Mouse (Mus musculus) neural tube, embryonic 11.5 days (tissue): Measurements from ENCODE around the gene Wdr75. TPM values are rescaled to one million over a fixed set of nuclear protein-coding genes. Genes with fewer than 3 reads are reported as not detected.

Experiments
- ATAC-seq: fragments of 200-750 bp; cut with Nextera tagmentation; 2 replicates; pipeline ENCODE4 v1.8.0; 2017; ENCODE audit warnings: moderate number of reproducible peaks, mild to moderate bottlenecking, moderate TSS enrichment, moderate library complexity; ENCODE audit not compliant: insufficient read depth, low FRiP score, low TSS enrichment
- DNase-seq: peaks from one replicate; pipeline ENCODE4 v3.0.0-alpha.2; 2015; ENCODE audit warnings: low spot score
- H3K27ac ChIP-seq: fragments of 300-500 bp; sonication (generic); 2 replicates; pipeline ENCODE4 v1.5.1; 2014; ENCODE audit warnings: low read depth, mild to moderate bottlenecking, low read length
- H3K27me3 ChIP-seq: fragments of 300-500 bp; sonication (generic); 2 replicates; pipeline ENCODE4 v1.6.1; 2014; ENCODE audit warnings: mild to moderate bottlenecking, low read length, mixed read lengths; ENCODE audit not compliant: control insufficient read depth, insufficient read depth
- H3K36me3 ChIP-seq: fragments of 300-500 bp; sonication (generic); 2 replicates; pipeline ENCODE4 v1.6.1; 2014; ENCODE audit warnings: mild to moderate bottlenecking, low read length, moderate library complexity, mixed read lengths; ENCODE audit not compliant: control insufficient read depth, insufficient read depth
- H3K4me1 ChIP-seq: fragments of 300-500 bp; sonication (generic); 2 replicates; pipeline ENCODE4 v1.6.1; 2014; ENCODE audit warnings: low read length, mixed read lengths; ENCODE audit not compliant: control insufficient read depth, insufficient read depth
- H3K4me2 ChIP-seq: fragments of 300-500 bp; sonication (generic); 2 replicates; pipeline ENCODE4 v1.6.1; 2014; ENCODE audit warnings: low read depth, mild to moderate bottlenecking, moderate library complexity
- H3K4me3 ChIP-seq: fragments of 300-500 bp; sonication (generic); 2 replicates; pipeline ENCODE4 v1.5.1; 2014; ENCODE audit warnings: low read depth, low read length
- H3K9ac ChIP-seq: fragments of 300-500 bp; sonication (generic); 2 replicates; pipeline ENCODE4 v1.6.1; 2014; ENCODE audit warnings: mild to moderate bottlenecking, low read length
- H3K9me3 ChIP-seq: fragments of 300-500 bp; sonication (generic); 2 replicates; pipeline ENCODE4 v1.6.1; 2016; ENCODE audit warnings: low read length; ENCODE audit not compliant: control insufficient read depth
- WGBS: fragments of 180-500 bp; shearing (Covaris S2); extraction: QIAGEN DNeasy Blood & Tissue Kit; methylation state at CpG from one replicate; pipeline ENCODE4 v1.1.7; 2014; 5-methylcytosine and 5-hydroxymethylcytosine counted together
- polyA plus RNA-seq: library from polyadenylated mRNA; unstranded; fragments of >200 nt; fragmentation: Nextera tagmentation; extraction: Ambion mirVana; gene quantifications from 2 replicates; pipeline ENCODE4 v1.2.1, GENCODE M21; 2014

Gene Wdr75
- polyA plus RNA-seq, 1 experiment from 2014 or later = 92.3 TPM

DNA sequence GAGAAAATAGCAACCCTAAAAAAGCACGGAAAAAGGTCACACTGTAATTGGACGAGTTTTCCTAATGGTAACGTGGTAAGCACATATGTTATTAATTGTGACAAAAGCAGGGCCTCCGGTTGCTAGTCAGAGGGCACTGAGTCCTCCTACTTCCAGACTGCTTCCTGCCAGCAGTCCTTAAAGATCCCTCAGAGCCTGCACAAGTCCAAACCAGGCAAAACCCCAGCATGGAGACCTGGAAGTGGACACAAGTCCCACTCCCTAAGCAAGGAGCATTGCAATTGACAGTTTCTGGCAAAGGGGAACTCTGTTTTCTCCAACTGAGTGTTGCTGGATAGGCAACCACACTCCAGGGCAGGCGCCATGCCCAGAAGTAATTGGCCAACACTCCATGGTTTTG is 27.4 kb upstream of the Wdr75 start:
- no peak for DNase-seq
- no peak overlapping the region for H3K4me3 ChIP-seq
- no peak for ATAC-seq
- no peaks in the 10 kb centered on the region for H3K27me3 ChIP-seq
- no peaks in the 10 kb centered on the region for H3K4me1 ChIP-seq
- no peak overlapping the region for H3K27ac ChIP-seq
- no peaks in the 10 kb centered on the region for H3K36me3 ChIP-seq
- H3K4me2 ChIP-seq = no peak overlapping the region
- H3K9me3 ChIP-seq = no peaks in the 10 kb centered on the region
- WGBS = 64% methylated on average over 5 of the region's 5 CpGs
- no peak overlapping the region for H3K9ac ChIP-seq

DNA sequence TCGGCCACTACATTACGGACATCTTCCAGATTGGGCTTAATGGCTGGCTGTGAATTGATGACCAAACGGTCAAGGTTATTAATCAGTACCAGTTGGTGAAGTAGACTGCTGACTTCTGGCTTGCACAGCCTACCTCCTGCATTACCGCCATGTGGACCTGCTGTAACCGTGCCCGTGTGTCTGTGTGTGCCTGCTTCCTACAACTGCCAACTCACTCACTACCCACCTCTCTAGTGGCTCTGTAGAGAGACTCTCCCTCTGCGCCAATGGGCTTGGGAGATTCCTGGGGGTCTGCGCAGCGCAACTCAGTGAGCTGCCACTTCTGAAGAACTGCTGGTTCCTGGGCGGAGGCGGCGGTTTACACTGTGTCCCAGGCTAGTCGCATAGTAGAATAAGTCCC is 25.6 kb upstream of the Wdr75 start:
- Histone ChIP-seq H3K9me3 (no peaks in the 10 kb centered on the region), H3K27ac (no peak overlapping the region), H3K4me1 (no peaks in the 10 kb centered on the region), H3K9ac (no peak overlapping the region), H3K4me2 (no peak overlapping the region), H3K4me3 (no peak overlapping the region), H3K36me3 (no peaks in the 10 kb centered on the region), H3K27me3 (no peaks in the 10 kb centered on the region)
- ATAC-seq (no peak), DNase-seq (no peak)
- WGBS = 95% methylated on average over 13 of the region's 13 CpGs

DNA sequence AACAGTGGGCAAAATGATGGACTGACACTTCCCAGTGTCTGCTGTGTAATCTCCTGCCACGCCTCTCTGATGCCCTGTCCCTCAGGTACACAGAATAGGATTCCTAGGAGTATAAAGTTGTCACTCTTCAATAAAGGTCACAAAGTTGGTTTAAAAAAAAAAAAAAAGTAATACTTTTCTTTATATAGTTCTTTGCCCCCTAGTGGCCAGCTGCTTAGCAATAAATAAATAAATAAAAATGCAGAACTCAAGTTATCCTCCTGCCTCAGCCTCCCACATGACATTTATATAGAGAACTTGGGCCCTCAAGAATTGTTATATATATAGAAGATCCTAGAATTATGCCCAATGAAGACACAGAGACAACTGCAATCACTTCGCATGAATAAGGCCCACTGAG is 24.9 kb upstream of the Wdr75 start:
- Histone ChIP-seq H3K4me3 (no peak overlapping the region), H3K27me3 (no peaks in the 10 kb centered on the region), H3K9ac (no peak overlapping the region), H3K36me3 (no peaks in the 10 kb centered on the region), H3K27ac (no peak overlapping the region), H3K4me1 (no peaks in the 10 kb centered on the region), H3K9me3 (no peaks in the 10 kb centered on the region), H3K4me2 (no peak overlapping the region)
- DNase-seq (no peak), ATAC-seq (no peak)
- WGBS = 90% methylated on average over 2 of the region's 2 CpGs

DNA sequence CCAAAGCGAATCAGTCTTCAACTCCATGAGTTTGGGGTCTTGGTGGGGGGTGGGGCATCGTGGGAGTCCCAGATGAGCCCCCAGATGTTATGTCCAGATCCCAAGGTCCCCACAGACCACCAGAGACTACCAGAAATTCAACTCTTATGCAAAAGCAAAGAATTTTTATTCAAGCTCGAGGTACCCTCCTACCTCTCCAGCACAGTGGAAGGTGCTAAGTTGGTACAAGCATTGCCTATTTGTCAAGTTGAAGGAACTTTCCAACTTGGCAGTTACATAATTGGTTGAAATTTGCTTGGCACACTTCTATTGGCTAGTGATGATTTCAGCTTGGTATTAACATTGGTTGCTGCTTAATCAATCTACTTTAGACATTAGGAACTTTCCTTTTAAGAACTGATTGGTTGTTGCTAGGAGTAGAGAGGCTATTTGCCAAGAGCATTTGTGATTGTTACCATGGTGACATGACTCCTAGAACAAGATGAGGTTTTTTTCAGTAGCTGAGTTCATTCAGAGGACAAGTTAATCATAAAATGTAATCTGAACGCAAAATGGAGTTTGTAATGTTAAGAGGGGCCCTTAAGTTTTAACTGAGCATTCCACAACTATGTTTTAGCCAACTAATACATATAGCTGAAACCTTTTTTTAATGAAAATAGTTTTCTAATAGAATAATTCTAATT is 14.2 kb upstream of the Wdr75 start:
- Histone ChIP-seq H3K4me1 (no peaks in the 10 kb centered on the region), H3K36me3 (no peaks in the 10 kb centered on the region), H3K9me3 (no peaks in the 10 kb centered on the region), H3K4me2 (no peak overlapping the region), H3K9ac (no peak overlapping the region), H3K27me3 (no peaks in the 10 kb centered on the region), H3K27ac (no peak overlapping the region), H3K4me3 (no peak overlapping the region)
- ATAC-seq = peak; percentile 55; the same call in 1 of the 2 replicates
- DNase-seq = no peak
- 68% methylated on average over 4 of the region's 4 CpGs for WGBS

DNA sequence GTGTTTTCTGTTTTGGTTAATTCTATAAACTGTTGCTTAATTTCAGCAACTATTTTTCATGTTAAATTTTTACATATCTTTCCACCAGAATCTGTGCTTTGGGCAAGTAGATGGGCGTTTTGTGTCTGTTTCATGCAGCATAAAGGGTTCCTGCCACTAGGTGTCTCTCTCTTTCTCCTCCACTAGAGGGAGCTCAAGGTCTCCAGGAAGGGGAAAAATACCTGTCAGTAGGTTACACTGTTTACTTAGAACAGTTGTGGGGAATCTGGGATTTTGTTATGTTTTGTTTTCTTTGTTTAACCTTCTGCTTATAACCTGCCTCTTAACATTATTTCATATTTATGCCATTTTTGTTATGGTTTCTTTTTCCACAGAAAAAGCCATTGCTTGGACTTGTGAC is 21.9 kb downstream of the Wdr75 start:
- DNase-seq = no peak
- H3K36me3 ChIP-seq = peaks cover 10% of the 10 kb centered on the region
- 0 out of 2 replicates have a peak, but pooled peaks have one; percentile 55 for ATAC-seq

DNA sequence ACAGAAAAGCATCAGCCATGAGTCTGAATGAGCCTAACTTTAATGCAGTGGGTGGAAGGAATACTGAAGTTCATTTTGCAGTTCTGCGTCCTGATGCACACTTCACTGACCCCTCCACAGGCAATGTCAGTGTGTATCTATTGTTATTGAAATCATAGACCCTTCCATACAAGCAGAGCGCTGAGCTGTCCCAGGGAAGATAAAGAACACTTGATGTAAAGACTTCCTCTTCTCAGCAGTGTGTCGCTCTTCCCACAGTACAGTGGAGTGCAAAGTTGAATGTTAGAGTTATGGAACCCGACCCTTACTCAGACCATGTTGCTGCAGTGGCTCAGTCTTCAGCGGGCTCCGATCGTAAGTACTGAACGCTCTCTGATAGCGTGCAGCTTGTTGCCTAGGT is 23.6 kb downstream of the Wdr75 start:
- H3K4me2 ChIP-seq = no peak overlapping the region
- peaks cover 7% of the 10 kb centered on the region for H3K36me3 ChIP-seq
- H3K27me3 ChIP-seq = no peaks in the 10 kb centered on the region
- no peak overlapping the region for H3K9ac ChIP-seq
- no peak overlapping the region for H3K4me3 ChIP-seq
- WGBS = 83% methylated on average over 9 of the region's 9 CpGs
- no peak for DNase-seq
- H3K27ac ChIP-seq = no peak overlapping the region
- no peaks in the 10 kb centered on the region for H3K9me3 ChIP-seq
- H3K4me1 ChIP-seq = no peaks in the 10 kb centered on the region
- no peak for ATAC-seq

More for the DNA sequence above, 21.9 kb downstream of the Wdr75 start:
- H3K4me2 ChIP-seq = no peak overlapping the region
- H3K27me3 ChIP-seq = no peaks in the 10 kb centered on the region
- H3K27ac ChIP-seq = no peak overlapping the region
- no peaks in the 10 kb centered on the region for H3K9me3 ChIP-seq
- no peak overlapping the region for H3K9ac ChIP-seq
- WGBS = 26% methylated on average over 1 of the region's 1 CpGs
- H3K4me1 ChIP-seq = no peaks in the 10 kb centered on the region
- no peak overlapping the region for H3K4me3 ChIP-seq

DNA sequence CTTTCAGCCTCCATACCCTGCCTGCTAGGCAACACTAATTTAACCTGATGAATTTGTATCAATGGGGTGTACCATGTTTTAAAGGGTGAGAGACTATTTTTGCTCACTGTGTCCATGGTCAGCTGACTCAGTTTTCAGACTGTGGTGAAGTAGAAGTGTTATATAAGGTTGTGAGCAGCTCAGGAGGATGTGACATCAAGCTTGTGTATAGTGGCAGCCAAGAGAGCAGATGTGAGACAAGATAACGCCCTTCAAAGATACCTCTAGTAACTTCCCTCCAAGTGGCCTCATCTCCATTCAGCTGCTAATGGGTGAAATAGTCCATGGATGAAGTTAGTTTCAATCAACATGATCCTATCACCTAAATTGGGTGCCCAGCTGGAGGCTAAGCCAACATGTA is 29.5 kb downstream of the Wdr75 start:
- Histone ChIP-seq H3K36me3 (no peaks in the 10 kb centered on the region; the same call in 1 of the 2 replicates), H3K9ac (no peak overlapping the region), H3K4me3 (no peak overlapping the region), H3K27ac (no peak overlapping the region), H3K27me3 (no peaks in the 10 kb centered on the region), H3K4me2 (no peak overlapping the region), H3K4me1 (no peaks in the 10 kb centered on the region), H3K9me3 (no peaks in the 10 kb centered on the region)
- DNase-seq (no peak), ATAC-seq (no peak)
- 85% methylated on average over 1 of the region's 1 CpGs for WGBS

DNA sequence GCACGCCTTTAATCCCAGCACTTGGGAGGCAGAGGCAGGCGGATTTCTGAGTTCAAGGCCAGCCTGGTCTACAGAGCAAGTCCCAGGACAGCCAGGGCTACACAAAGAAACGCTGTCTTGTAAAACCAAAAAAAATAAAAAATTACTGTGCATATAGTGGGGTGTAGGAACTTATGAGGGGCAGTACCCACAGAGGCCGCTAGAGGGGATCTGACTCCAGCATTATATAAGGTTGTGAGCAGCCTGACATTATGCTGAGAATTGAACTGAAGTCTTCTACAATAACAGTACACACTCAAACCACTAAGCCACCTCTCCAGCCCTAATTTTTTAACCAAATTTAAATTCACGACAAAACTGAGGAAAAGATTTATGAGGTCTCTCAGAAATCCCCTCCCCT is 30.2 kb downstream of the Wdr75 start:
- Histone ChIP-seq H3K27ac (no peak overlapping the region), H3K9ac (no peak overlapping the region), H3K27me3 (no peaks in the 10 kb centered on the region), H3K36me3 (no peaks in the 10 kb centered on the region; the same call in 1 of the 2 replicates), H3K9me3 (no peaks in the 10 kb centered on the region), H3K4me3 (no peak overlapping the region), H3K4me2 (no peak overlapping the region), H3K4me1 (no peaks in the 10 kb centered on the region)
- peak; percentile 80 for ATAC-seq
- peak; percentile 62 for DNase-seq
- 56% methylated on average over 5 of the region's 5 CpGs for WGBS

DNA sequence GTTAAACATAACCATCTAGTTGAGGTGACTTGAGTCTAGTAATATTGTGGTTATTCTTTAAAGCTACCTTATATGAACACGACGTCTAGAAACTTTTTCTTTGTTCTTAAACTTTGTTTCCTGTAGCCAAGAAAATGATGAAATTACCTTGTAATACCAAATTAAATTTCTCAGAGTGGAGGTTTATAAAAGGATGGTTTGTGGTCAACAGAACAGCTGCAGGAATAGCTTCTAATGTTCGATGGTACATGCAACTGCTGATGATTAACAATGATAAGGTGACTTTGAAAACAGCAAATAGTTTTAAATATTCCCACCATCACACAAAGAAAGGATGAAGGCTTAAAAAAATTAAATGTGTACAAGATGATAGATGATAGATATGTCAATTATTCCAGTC is 30.7 kb downstream of the Wdr75 start:
- Histone ChIP-seq H3K9me3 (no peaks in the 10 kb centered on the region), H3K4me3 (no peak overlapping the region), H3K4me1 (no peaks in the 10 kb centered on the region), H3K9ac (no peak overlapping the region), H3K27ac (no peak overlapping the region), H3K36me3 (no peaks in the 10 kb centered on the region; the same call in 1 of the 2 replicates), H3K4me2 (no peak overlapping the region), H3K27me3 (no peaks in the 10 kb centered on the region)
- WGBS = 96% methylated on average over 3 of the region's 3 CpGs
- ATAC-seq (no peak), DNase-seq (no peak)
